Mouse (Mus musculus): Measurements from ENCODE around the gene Wdfy3. TPM values are rescaled to one million over a fixed set of nuclear protein-coding genes. Genes with fewer than 3 reads are reported as not detected.

The Wdfy3 gene
- total RNA-seq, 2 experiments from 2014 or later, result 139 to 145 TPM

- intact Hi-C loops (cut with DNase I), result no loop called here
- no peak for DNase-seq (ENCODE audit: extremely low spot score in 1 of 2, low spot score in 2 of 2)
- TF ChIP-seq CTCF (IDR thresholded peaks at IDR 0.05), result no peak
Observed at GRCm38 (mm10) chr5:101832042-101832441, 237.7 kb downstream of the Wdfy3 start.

GRCm38 (mm10) chr5:101830180-101830579 lies 239.5 kb downstream of the Wdfy3 start:
- intact Hi-C loops (cut with DNase I), result no loop called here
- Histone ChIP-seq H3K27ac (no peak overlapping the region), H3K4me3 (no peak overlapping the region)
- DNase-seq (ENCODE audit: extremely low spot score in 1 of 2, low spot score in 2 of 2), result no peak
- TF ChIP-seq CTCF (IDR thresholded peaks at IDR 0.05), result no peak

More at GRCm38 (mm10) chr5:101832042-101832441, 237.7 kb downstream of the Wdfy3 start:
- no peak overlapping the region for H3K4me3 ChIP-seq
- no peak overlapping the region for H3K27ac ChIP-seq

GRCm38 (mm10) chr5:101828932-101829331 lies 240.8 kb downstream of the Wdfy3 start:
- intact Hi-C loops (cut with DNase I), result no loop called here
- no peak for TF ChIP-seq CTCF (IDR thresholded peaks at IDR 0.05)
- Histone ChIP-seq H3K4me3 (no peak overlapping the region), H3K27ac (no peak overlapping the region)
- DNase-seq (ENCODE audit: extremely low spot score in 1 of 2, low spot score in 2 of 2), result no peak

- no peak for TF ChIP-seq CTCF (IDR thresholded peaks at IDR 0.05)
- no peak for DNase-seq (ENCODE audit: extremely low spot score in 1 of 2, low spot score in 2 of 2)
- intact Hi-C loops (cut with DNase I), result no loop called here
- Histone ChIP-seq H3K27ac (no peak overlapping the region), H3K4me3 (no peak overlapping the region)
Observed at GRCm38 (mm10) chr5:101827477-101827876, 242.2 kb downstream of the Wdfy3 start.

- intact Hi-C loops (cut with DNase I), result no loop called here
- DNase-seq (ENCODE audit: extremely low spot score in 1 of 2, low spot score in 2 of 2), result peak; percentile 26 to 34
- no peak overlapping the region for H3K4me3 ChIP-seq
Observed at GRCm38 (mm10) chr5:101826531-101826970, 243.2 kb downstream of the Wdfy3 start.

GRCm38 (mm10) chr5:101825111-101825911 lies 244.4 kb downstream of the Wdfy3 start:
- TF ChIP-seq CTCF (IDR thresholded peaks at IDR 0.05), result no peak
- intact Hi-C loops (cut with DNase I), result no loop called here
- no peak for DNase-seq (ENCODE audit: extremely low spot score in 1 of 2, low spot score in 2 of 2)

More at GRCm38 (mm10) chr5:101826531-101826970, 243.2 kb downstream of the Wdfy3 start:
- no peak for TF ChIP-seq CTCF (IDR thresholded peaks at IDR 0.05)
- no peak overlapping the region for H3K27ac ChIP-seq

GRCm38 (mm10) chr5:101822311-101822670 lies 247.4 kb downstream of the Wdfy3 start:
- intact Hi-C loops (cut with DNase I), result no loop called here
- TF ChIP-seq CTCF (IDR thresholded peaks at IDR 0.05), result no peak
- Histone ChIP-seq H3K4me3 (no peak overlapping the region), H3K27ac (no peak overlapping the region)
- DNase-seq (ENCODE audit: extremely low spot score in 1 of 2, low spot score in 2 of 2), result no peak

More at GRCm38 (mm10) chr5:101825111-101825911, 244.4 kb downstream of the Wdfy3 start:
- no peak overlapping the region for H3K4me3 ChIP-seq
- H3K27ac ChIP-seq, result peak overlapping the region; percentile 71

- Histone ChIP-seq H3K27ac (no peak overlapping the region), H3K4me3 (no peak overlapping the region)
- intact Hi-C loops (cut with DNase I), result no loop called here
- no peak for TF ChIP-seq CTCF (IDR thresholded peaks at IDR 0.05)
- no peak for DNase-seq (ENCODE audit: extremely low spot score in 1 of 2, low spot score in 2 of 2)
Observed at GRCm38 (mm10) chr5:101821491-101822310, 248.0 kb downstream of the Wdfy3 start.

GRCm38 (mm10) chr5:101821052-101821451 lies 248.7 kb downstream of the Wdfy3 start:
- Histone ChIP-seq H3K27ac (no peak overlapping the region), H3K4me3 (no peak overlapping the region)
- intact Hi-C loops (cut with DNase I), result no loop called here
- TF ChIP-seq CTCF (IDR thresholded peaks at IDR 0.05), result no peak
- no peak for DNase-seq (ENCODE audit: extremely low spot score in 1 of 2, low spot score in 2 of 2)

GRCm38 (mm10) chr5:101819844-101820243 lies 249.9 kb downstream of the Wdfy3 start:
- Histone ChIP-seq H3K4me3 (no peak overlapping the region), H3K27ac (no peak overlapping the region)
- intact Hi-C loops (cut with DNase I), result no loop called here
- no peak for DNase-seq (ENCODE audit: extremely low spot score in 1 of 2, low spot score in 2 of 2)
- no peak for TF ChIP-seq CTCF (IDR thresholded peaks at IDR 0.05)

- no peak for DNase-seq (ENCODE audit: extremely low spot score in 1 of 2, low spot score in 2 of 2)
- Histone ChIP-seq H3K27ac (no peak overlapping the region), H3K4me3 (no peak overlapping the region)
- no peak for TF ChIP-seq CTCF (IDR thresholded peaks at IDR 0.05)
- intact Hi-C loops (cut with DNase I), result no loop called here
Observed at GRCm38 (mm10) chr5:101819216-101819615, 250.5 kb downstream of the Wdfy3 start.

GRCm38 (mm10) chr5:101816822-101817221 lies 252.9 kb downstream of the Wdfy3 start:
- Histone ChIP-seq H3K4me3 (no peak overlapping the region), H3K27ac (no peak overlapping the region)
- intact Hi-C loops (cut with DNase I), result no loop called here
- DNase-seq (ENCODE audit: extremely low spot score in 1 of 2, low spot score in 2 of 2), result no peak
- TF ChIP-seq CTCF (IDR thresholded peaks at IDR 0.05), result no peak

Measured in left cerebral cortex, adult 2 months (tissue).